Comparison of ENCODE assay signal across 8 mouse cellular contexts in genomic region chr5:67260159-67260530, GRCm38 (mm10). TPM values are rescaled to one million over a fixed set of nuclear protein-coding genes. Genes with fewer than 3 reads are reported as not detected.
DNase-seq lines count a peak whose midpoint lies in the region; ATAC-seq lines count a peak whose summit lies in the region.

No protein-coding gene starts in this region.

- H3K27me3 ChIP-seq in kidney, embryonic 16.5 days (ENCODE audit: insufficient read depth, low read length), result no peaks in the 10 kb centered on the region
- no peaks in the 10 kb centered on the region for H3K27me3 ChIP-seq in embryonic facial prominence, embryonic 10.5 days (replicated peaks; ENCODE audit: low read depth, poor library complexity, severe bottlenecking)
- H3K27me3 ChIP-seq in hindbrain, embryonic 15.5 days, result no peaks in the 10 kb centered on the region
- H3K27me3 ChIP-seq in midbrain, embryonic 15.5 days (replicated peaks), result no peaks in the 10 kb centered on the region

- H3K9me3 ChIP-seq in kidney, embryonic 16.5 days (ENCODE audit: low read length), result no peaks in the 10 kb centered on the region
- H3K9me3 ChIP-seq in embryonic facial prominence, embryonic 10.5 days, result no peaks in the 10 kb centered on the region
- no peaks in the 10 kb centered on the region for H3K9me3 ChIP-seq in hindbrain, embryonic 15.5 days
- no peaks in the 10 kb centered on the region for H3K9me3 ChIP-seq in midbrain, embryonic 15.5 days

- no peak for ATAC-seq in kidney, embryonic 16.5 days (ENCODE audit: low FRiP score, low TSS enrichment)
- no peak for ATAC-seq in hindbrain, embryonic 15.5 days (ENCODE audit: low FRiP score, low read depth)
- ATAC-seq in midbrain, embryonic 15.5 days (replicated peaks), result no peak; the same call in 1 of the 2 replicates

- DNase-seq in kidney, postnatal 25 days, result no peak
- no peak for DNase-seq in embryonic facial prominence, embryonic 10.5 days (ENCODE audit: low spot score)
- DNase-seq in urinary bladder, adult 18-20 months (ENCODE audit: low spot score in 2 of 2), result no peak
- DNase-seq in spleen, postnatal 10 days (ENCODE audit: low spot score in 2 of 2), result no peak
- DNase-seq in B cell, adult 2 months, result no peak

- WGBS in kidney, embryonic 16.5 days, result 0% methylated on average over 9 of the region's 9 CpGs
- under 1% methylated on average over 9 of the region's 9 CpGs for WGBS in embryonic facial prominence, embryonic 10.5 days
- WGBS in hindbrain, embryonic 15.5 days, result 0% methylated on average over 9 of the region's 9 CpGs
- WGBS in midbrain, embryonic 15.5 days, result 0% methylated on average over 9 of the region's 9 CpGs

- peaks cover 12% of the 10 kb centered on the region for H3K4me1 ChIP-seq in kidney, embryonic 16.5 days (ENCODE audit: insufficient read depth, low read length)
- H3K4me1 ChIP-seq in embryonic facial prominence, embryonic 10.5 days, result peaks cover 14% of the 10 kb centered on the region
- peaks cover 21% of the 10 kb centered on the region for H3K4me1 ChIP-seq in hindbrain, embryonic 15.5 days (replicated peaks)
- peaks cover 23% of the 10 kb centered on the region for H3K4me1 ChIP-seq in midbrain, embryonic 15.5 days

- H3K9ac ChIP-seq in kidney, embryonic 16.5 days (replicated peaks; ENCODE audit: low read length), result peak overlapping the region; percentile 82
- peak overlapping the region; percentile 94 for H3K9ac ChIP-seq in hindbrain, embryonic 15.5 days
- peak overlapping the region; percentile 38 for H3K9ac ChIP-seq in midbrain, embryonic 15.5 days

- H3K4me3 ChIP-seq in kidney, embryonic 16.5 days (ENCODE audit: low read length), result peak overlapping the region; percentile 87
- peak overlapping the region; percentile 89 for H3K4me3 ChIP-seq in embryonic facial prominence, embryonic 10.5 days
- peak overlapping the region; percentile 100 for H3K4me3 ChIP-seq in hindbrain, embryonic 15.5 days
- H3K4me3 ChIP-seq in midbrain, embryonic 15.5 days, result peak overlapping the region; percentile 83

- H3K27ac ChIP-seq in kidney, embryonic 16.5 days (ENCODE audit: low read length), result no peak overlapping the region
- peak overlapping the region; percentile 96 for H3K27ac ChIP-seq in embryonic facial prominence, embryonic 10.5 days (replicated peaks)
- peak overlapping the region; percentile 95 for H3K27ac ChIP-seq in hindbrain, embryonic 15.5 days (replicated peaks)
- H3K27ac ChIP-seq in midbrain, embryonic 15.5 days, result peak overlapping the region; percentile 90; the same call in 1 of the 2 replicates

- peak overlapping the region; percentile 65 for H3K4me2 ChIP-seq in kidney, embryonic 16.5 days (replicated peaks; ENCODE audit: low read depth, low read length)
- peak overlapping the region; percentile 87 for H3K4me2 ChIP-seq in hindbrain, embryonic 15.5 days
- peak overlapping the region; percentile 83 for H3K4me2 ChIP-seq in midbrain, embryonic 15.5 days

- H3K36me3 ChIP-seq in kidney, embryonic 16.5 days (ENCODE audit: insufficient read depth, low read length), result peaks cover 9% of the 10 kb centered on the region
- H3K36me3 ChIP-seq in embryonic facial prominence, embryonic 10.5 days (replicated peaks), result peaks cover 33% of the 10 kb centered on the region
- peaks cover 16% of the 10 kb centered on the region for H3K36me3 ChIP-seq in hindbrain, embryonic 15.5 days
- H3K36me3 ChIP-seq in midbrain, embryonic 15.5 days (replicated peaks), result peaks cover 10% of the 10 kb centered on the region

RNA-seq across cellular contexts. Expression of gene Tmem33, which starts 0.2 kb away (rescaled TPM):
- polyA plus RNA-seq in kidney, embryonic 16.5 days (2015; fragmentation: Nextera tagmentation; extraction: Ambion mirVana), result 113 and 118 TPM in 2 replicates
- polyA plus RNA-seq in embryonic facial prominence, embryonic 10.5 days (2016; fragmentation: Nextera tagmentation; extraction: Ambion mirVana), result 106 and 117 TPM in 2 replicates
- 77.6 and 82.5 TPM in 2 replicates for polyA plus RNA-seq in hindbrain, embryonic 15.5 days (2015; fragmentation: Nextera tagmentation; extraction: Ambion mirVana)
- 66.9 and 71.9 TPM in 2 replicates for polyA plus RNA-seq in midbrain, embryonic 15.5 days (2015; fragmentation: Nextera tagmentation; extraction: Ambion mirVana)

RNA-seq across cellular contexts. Expression of gene Slc30a9, which starts 46.6 kb away (rescaled TPM):
- polyA plus RNA-seq in kidney, embryonic 16.5 days (2015; fragmentation: Nextera tagmentation; extraction: Ambion mirVana), result 107 TPM in 2 replicates
- polyA plus RNA-seq in embryonic facial prominence, embryonic 10.5 days (2016; fragmentation: Nextera tagmentation; extraction: Ambion mirVana), result 83.0 and 85.4 TPM in 2 replicates
- 156 and 176 TPM in 2 replicates for polyA plus RNA-seq in hindbrain, embryonic 15.5 days (2015; fragmentation: Nextera tagmentation; extraction: Ambion mirVana)
- 158 and 163 TPM in 2 replicates for polyA plus RNA-seq in midbrain, embryonic 15.5 days (2015; fragmentation: Nextera tagmentation; extraction: Ambion mirVana)

Comparison
In these comparisons a context has a peak if more than half of its experiments do, and no peak if none do; other contexts are left out.
1. H3K9ac ChIP-seq: peak in every context shown above with its lines; median percentile 94 in hindbrain, embryonic 15.5 days; 82 in kidney, embryonic 16.5 days; 38 in midbrain, embryonic 15.5 days.